19 mouse cellular contexts compared by ENCODE assay signal in the genomic region with DNA sequence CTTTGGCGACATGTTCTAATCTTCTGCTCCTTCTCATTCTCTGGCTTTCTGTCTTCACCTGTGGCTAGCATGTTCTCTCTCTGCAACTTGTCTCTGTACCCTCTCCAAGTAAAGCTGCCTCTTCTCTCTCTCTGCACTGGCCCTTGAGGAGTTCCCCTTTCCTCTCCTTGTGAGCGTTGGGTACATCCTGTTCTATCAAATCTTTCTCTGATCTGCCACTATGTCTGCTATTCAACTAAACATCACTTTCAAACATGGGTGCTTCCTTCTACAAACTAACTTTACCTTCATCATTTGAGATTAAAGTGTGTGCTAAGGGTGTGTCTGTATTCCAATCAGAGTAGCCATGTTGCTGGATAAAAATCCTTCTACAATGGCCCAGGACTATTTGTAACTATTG. TPM values are rescaled to one million over a fixed set of nuclear protein-coding genes. Genes with fewer than 3 reads are reported as not detected.
A peak's percentile ranks its signal among the peaks of the same experiment; 100 is the strongest.
DNase-seq lines count a peak whose midpoint lies in the region; ATAC-seq and TF ChIP-seq lines count a peak whose summit lies in the region.
"Had no signal": no experiment of that assay in that cellular context is flagged by ENCODE, and none has a peak within 500 bp of the region (broad histone marks: within the 10 kb centered on the region; RNA-seq: fewer than 3 reads in every experiment).

No protein-coding gene starts in this region.

- no peak overlapping the region for H3K4me3 ChIP-seq in liver, embryonic 13.5 days (replicated peaks)
- no peak overlapping the region for H3K4me3 ChIP-seq in forebrain, postnatal 0 days (ENCODE audit: low read depth, low read length)
- H3K4me3 ChIP-seq: embryonic facial prominence, embryonic 15.5 days; neural tube, embryonic 13.5 days had no signal

- 53% methylated on average over 2 of the region's 2 CpGs for WGBS in liver, embryonic 13.5 days (ENCODE audit: insufficient replicate concordance)
- WGBS in forebrain, postnatal 0 days: 92% methylated on average over 2 of the region's 2 CpGs

- no peak for TF ChIP-seq CTCF in forebrain, postnatal 0 days (IDR thresholded peaks at IDR 0.05; ENCODE audit: low read depth)

- DNase-seq in spleen, postnatal 36 days (ENCODE audit: low spot score in 2 of 2): peak; percentile 18 to 23
- DNase-seq in spleen, postnatal 14 days (ENCODE audit: low spot score in 2 of 2): no peak
- peak; percentile 14 for DNase-seq in MEL-GATA-1-ER (ENCODE audit: extremely low read depth, low read depth)
- DNase-seq in liver, embryonic 13.5 days: no peak
- no peak for DNase-seq in forebrain, postnatal 0 days
- no peak for DNase-seq in urinary bladder, adult 2 months (ENCODE audit: low spot score)
- DNase-seq in lung, postnatal 25 days (ENCODE audit: low spot score): no peak
- DNase-seq: embryo, embryonic 11 days; heart, postnatal 4 days; kidney, adult 8-10 months; kidney, postnatal 36 days; layer of hippocampus, adult 9-11 months had no signal

- H3K9ac ChIP-seq in liver, embryonic 13.5 days: peak overlapping the region; percentile 22
- no peak overlapping the region for H3K9ac ChIP-seq in forebrain, postnatal 0 days
- H3K9ac ChIP-seq: embryonic facial prominence, embryonic 15.5 days; limb, embryonic 13.5 days had no signal

- H3K27me3 ChIP-seq in liver, embryonic 13.5 days: no peaks in the 10 kb centered on the region
- no peaks in the 10 kb centered on the region for H3K27me3 ChIP-seq in forebrain, postnatal 0 days (ENCODE audit: insufficient read depth, low read length)
- H3K27me3 ChIP-seq: embryonic facial prominence, embryonic 15.5 days; heart, embryonic 13.5 days; limb, embryonic 13.5 days; neural tube, embryonic 13.5 days; Patski had no signal

- H3K4me2 ChIP-seq in liver, embryonic 13.5 days: no peak overlapping the region; the same call in 1 of the 2 replicates
- no peak overlapping the region for H3K4me2 ChIP-seq in forebrain, postnatal 0 days (ENCODE audit: low read depth)

- peak overlapping the region; percentile 96 for H3K27ac ChIP-seq in liver, embryonic 13.5 days
- H3K27ac ChIP-seq in forebrain, postnatal 0 days (ENCODE audit: low read depth, low read length): no peak overlapping the region
- H3K27ac ChIP-seq: heart, embryonic 13.5 days; limb, embryonic 13.5 days had no signal

- H3K36me3 ChIP-seq in liver, embryonic 13.5 days: peaks cover 9% of the 10 kb centered on the region
- H3K36me3 ChIP-seq in forebrain, postnatal 0 days (ENCODE audit: insufficient read depth): no peaks in the 10 kb centered on the region
- H3K36me3 ChIP-seq: embryonic facial prominence, embryonic 15.5 days had no signal

- no peak for ATAC-seq in liver, embryonic 13.5 days (ENCODE audit: low read depth)
- no peak for ATAC-seq in forebrain, postnatal 0 days
- ATAC-seq: hindbrain, embryonic 16.5 days; Patski had no signal

- H3K9me3 ChIP-seq in liver, embryonic 13.5 days (replicated peaks): no peaks in the 10 kb centered on the region
- no peaks in the 10 kb centered on the region for H3K9me3 ChIP-seq in forebrain, postnatal 0 days (ENCODE audit: low read length)
- H3K9me3 ChIP-seq: embryonic facial prominence, embryonic 15.5 days; forebrain, embryonic 10.5 days; heart, embryonic 13.5 days; limb, embryonic 13.5 days; neural tube, embryonic 13.5 days had no signal

- peaks cover 78% of the 10 kb centered on the region for H3K4me1 ChIP-seq in liver, embryonic 13.5 days (replicated peaks)
- no peaks in the 10 kb centered on the region for H3K4me1 ChIP-seq in forebrain, postnatal 0 days (ENCODE audit: insufficient read depth)

RNA-seq across cellular contexts. Expression of a gene that starts 1.5 kb away (rescaled TPM):
- 102 and 104 TPM in 2 replicates for polyA plus RNA-seq in liver, embryonic 13.5 days (2015; fragmentation: Nextera tagmentation; extraction: Ambion mirVana)
- total RNA-seq in forebrain, postnatal 0 days (2014; rRNA removed): 330 and 340 TPM in 2 replicates
- polyA plus RNA-seq in forebrain, postnatal 0 days (2015; fragmentation: Nextera tagmentation; extraction: Ambion mirVana): 260 and 264 TPM in 2 replicates
- 52.8 and 61.7 TPM in 2 replicates for polyA plus RNA-seq in urinary bladder, adult 2 months (2012; rRNA removed)

RNA-seq across cellular contexts. Expression of a gene that starts 54.0 kb away (rescaled TPM):
- 3.7 and 3.9 TPM in 2 replicates for polyA plus RNA-seq in liver, embryonic 13.5 days (2015; fragmentation: Nextera tagmentation; extraction: Ambion mirVana)
- total RNA-seq in forebrain, postnatal 0 days (2014; rRNA removed): 11.2 and 12.8 TPM in 2 replicates
- polyA plus RNA-seq in forebrain, postnatal 0 days (2015; fragmentation: Nextera tagmentation; extraction: Ambion mirVana): 22.0 and 23.7 TPM in 2 replicates
- 8.4 and 14.8 TPM in 2 replicates for polyA plus RNA-seq in urinary bladder, adult 2 months (2012; rRNA removed)

Comparison
In these comparisons a context has a peak if more than half of its experiments do, and no peak if none do; other contexts are left out.
1. DNase-seq: peak in spleen, postnatal 36 days (2 of 2) and MEL-GATA-1-ER (single experiment); none in spleen, postnatal 14 days (0 of 2), liver, embryonic 13.5 days (single experiment), forebrain, postnatal 0 days (single experiment), urinary bladder, adult 2 months (single experiment) and lung, postnatal 25 days (single experiment).